Mouse (Mus musculus) testis, postnatal 10 days (tissue): ENCODE results near the gene Soga3.

ENCODE experiments used
- DNase-seq: peaks from one replicate; pipeline ENCODE4 v3.0.0; 2021; ENCODE audit warnings: low spot score

Soga3 gene

GRCm38 (mm10) chr10:29143566-29144335, at the start of gene Soga3:
Gene Soga3, plus strand, starts transcription at chr10:29143839.
- no peak for DNase-seq

GRCm38 (mm10) chr10:29106962-29107361, 36.7 kb upstream of the Soga3 start:
- DNase-seq = no peak

DNA sequence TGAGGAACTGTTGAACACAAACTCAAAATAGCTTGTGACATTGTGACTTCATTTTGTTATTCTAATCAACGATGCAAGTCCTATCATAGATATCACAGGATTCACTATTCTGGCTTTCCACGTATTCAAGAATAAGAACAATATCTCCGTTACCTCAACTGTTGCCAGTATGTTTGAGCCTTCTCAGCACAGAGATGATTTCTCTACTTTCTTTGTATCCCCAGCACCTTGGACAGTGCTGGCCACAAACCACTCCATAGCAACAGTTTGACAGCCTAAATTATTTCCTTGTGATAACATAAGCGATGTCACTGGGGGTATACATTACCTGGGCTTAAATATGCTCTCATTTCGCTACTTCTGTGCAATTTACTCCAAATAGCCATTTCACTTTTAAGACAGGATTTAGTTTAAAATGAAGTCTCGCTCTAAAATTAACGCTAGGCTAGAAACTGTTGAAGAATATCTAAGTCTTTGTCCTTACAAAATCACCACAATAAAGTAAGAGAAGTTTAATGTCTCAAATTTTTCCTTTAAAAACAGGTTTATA, 1.0 kb upstream of the Soga3 start:
- no peak for DNase-seq

GRCm38 (mm10) chr10:29144612-29145405, 1.2 kb downstream of the Soga3 start:
- no peak for DNase-seq

DNA sequence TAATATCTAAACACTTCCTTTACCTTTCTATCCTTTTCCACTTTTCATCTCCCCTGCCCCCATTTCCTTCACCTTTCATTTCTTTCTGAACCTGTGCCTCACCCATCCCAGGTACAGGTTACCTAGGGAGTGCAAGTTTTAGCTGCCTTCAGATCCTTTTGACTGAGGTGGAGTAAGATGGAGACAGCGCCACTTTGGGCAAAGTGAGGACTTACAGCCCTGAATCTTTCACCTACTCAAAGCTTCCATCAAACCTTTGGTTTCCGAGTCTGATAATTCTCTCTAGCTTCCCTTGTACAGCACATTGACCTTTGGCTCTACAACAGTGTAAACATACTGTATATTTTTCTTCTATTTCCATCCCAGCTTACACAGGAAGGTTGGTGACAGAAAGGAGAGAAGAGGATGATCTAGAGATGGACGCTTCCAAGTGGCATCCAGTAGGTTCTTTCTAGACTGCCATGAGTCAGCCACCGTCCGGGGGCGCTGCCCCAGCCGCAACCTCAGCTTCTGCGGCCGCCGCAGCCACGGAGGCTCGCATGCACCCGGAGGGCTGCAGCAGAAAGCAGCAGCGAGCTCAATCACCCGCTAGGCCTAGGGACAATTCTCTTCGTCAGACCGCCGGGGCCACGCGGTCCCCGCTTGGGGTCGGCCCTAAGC, 2.7 kb downstream of the Soga3 start:
- no peak for DNase-seq

DNA sequence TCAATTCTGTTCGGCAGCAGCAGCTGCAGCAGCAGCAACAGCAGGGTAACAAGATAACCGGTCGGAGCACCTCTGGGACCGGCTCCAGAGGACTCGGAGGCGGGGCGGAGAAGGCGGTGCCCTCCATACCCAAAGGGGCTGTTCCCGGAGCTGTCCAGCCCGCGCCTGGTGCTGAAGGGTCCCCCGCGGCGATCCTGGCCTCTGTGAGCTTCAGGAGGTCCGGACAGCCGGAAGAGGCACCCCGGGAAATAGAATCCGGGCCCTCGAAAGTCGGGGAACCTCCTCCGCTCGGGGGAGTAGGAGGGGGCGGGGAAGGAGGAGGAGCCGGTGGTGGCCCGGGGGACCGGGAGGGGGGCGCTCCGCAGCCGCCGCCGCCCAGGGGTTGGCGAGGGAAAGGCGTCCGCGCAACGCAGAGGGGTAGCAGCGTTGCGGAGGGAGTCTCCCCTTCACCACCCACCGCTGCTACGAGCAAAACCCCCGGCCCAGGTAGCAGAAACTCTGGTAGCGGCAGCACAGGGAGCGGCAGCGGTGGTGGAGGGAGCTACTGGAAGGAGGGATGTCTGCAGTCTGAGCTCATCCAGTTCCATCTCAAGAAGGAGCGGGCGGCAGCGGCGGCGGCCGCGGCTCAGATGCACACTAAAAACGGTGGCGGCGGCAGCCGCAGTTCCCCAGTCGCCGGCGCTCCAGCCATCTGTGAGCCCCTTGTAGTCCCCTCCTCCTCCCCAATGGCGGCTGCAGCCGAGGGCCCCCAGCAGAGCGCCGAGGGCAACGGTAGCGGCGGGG, 3.4 kb downstream of the Soga3 start:
- peak; percentile 87 for DNase-seq

GRCm38 (mm10) chr10:29147641-29147990, 4.0 kb downstream of the Soga3 start:
- peak; percentile 37 for DNase-seq

DNA sequence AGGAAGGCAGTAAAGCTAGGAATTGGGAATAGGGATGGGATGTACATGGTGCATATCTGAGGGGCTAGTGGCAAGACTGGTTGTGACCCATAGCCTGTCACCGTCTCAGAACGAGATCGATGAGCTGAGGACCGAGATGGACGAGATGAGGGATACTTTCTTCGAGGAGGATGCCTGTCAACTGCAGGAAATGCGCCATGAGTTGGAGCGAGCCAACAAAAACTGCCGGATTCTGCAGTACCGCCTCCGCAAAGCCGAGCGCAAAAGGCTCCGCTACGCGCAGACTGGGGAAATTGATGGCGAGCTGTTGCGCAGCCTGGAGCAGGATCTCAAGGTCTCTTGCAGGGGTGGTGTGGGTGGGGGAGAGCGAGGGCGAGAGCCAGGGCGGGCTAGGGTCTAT, 4.4 kb downstream of the Soga3 start:
- DNase-seq = peak; percentile 34

DNA sequence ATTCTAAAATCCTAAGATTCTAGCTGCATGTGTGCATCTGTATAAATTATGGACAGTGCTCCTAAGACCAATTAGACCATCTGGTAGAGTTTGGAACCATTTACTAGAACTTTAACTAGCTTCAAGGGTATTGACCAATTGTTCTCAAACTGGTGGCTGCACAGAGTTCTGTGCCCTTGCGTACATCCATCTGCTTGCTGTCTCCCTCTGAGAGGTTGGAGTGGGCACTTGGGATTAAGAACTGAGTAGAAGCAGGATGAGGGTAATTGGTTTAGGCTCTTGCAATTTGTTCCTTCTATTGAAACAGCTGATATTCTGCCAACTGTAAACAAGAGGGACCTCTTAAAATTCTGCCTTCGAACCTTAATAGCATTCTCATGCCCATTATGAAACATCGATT, 11.7 kb downstream of the Soga3 start:
- no peak for DNase-seq

GRCm38 (mm10) chr10:29161664-29162063, 18.0 kb downstream of the Soga3 start:
- no peak for DNase-seq

GRCm38 (mm10) chr10:29173778-29174177, 30.1 kb downstream of the Soga3 start:
- DNase-seq = no peak

DNA sequence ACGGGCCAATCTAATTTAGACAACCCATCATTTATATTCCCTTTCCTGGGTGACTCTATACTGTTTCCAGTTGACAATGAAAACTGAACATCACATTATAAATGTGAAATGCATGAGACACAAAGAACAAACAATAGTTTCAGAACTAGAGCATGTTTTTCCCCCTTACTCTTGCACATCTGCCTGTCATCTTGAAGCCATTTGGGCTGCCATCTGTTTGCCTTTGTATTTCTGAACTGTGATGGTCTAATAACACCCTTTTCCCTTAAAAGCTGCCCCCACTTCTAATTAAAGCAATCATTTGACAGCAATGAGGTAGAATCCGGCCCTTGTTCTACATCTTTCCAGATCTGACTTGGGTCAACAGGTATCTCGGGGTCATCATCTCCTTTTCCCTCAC, 32.0 kb downstream of the Soga3 start:
- DNase-seq = no peak

DNA sequence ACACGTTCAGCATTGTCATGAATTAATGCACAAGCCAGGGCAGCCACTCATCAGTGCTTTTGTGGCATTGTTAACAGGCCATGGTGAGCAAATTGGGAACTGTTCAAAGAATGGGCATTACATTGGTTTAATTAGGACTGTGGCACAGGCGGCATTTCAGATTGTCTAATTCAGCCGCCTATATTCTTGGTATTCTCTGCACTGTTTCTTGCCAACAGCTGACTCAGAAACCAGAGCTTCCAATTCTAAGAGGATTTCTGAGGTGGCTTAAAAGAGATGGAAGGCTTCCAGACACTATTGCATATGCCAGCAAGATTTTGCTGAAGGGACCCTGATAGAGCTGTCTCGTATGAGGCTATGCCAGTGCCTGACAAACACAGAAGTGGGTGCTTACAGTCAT, 33.2 kb downstream of the Soga3 start:
- DNase-seq = no peak

GRCm38 (mm10) chr10:29178003-29178402, 34.4 kb downstream of the Soga3 start:
- DNase-seq = no peak

DNA sequence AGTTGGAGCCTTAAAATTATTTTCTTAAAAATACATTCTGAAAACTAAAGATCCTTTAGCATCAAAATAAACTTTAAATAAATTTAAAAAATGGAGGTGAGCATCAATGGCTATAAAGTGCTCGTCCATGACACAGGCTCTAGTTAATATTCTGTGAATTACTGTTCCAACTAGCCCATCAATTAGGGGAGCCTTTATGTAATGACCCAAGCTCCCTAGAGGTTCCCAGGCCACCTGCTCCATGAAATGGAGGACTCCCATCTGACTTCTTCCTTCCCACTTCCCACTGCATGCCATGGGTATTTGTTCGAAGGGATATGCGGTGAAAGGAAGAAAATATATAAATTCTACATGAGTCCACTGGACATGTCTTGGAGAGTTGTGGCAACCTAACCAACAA, 36.6 kb downstream of the Soga3 start:
- no peak for DNase-seq

- no peak for DNase-seq
Observed at GRCm38 (mm10) chr10:29181046-29181445, 37.4 kb downstream of the Soga3 start.

DNA sequence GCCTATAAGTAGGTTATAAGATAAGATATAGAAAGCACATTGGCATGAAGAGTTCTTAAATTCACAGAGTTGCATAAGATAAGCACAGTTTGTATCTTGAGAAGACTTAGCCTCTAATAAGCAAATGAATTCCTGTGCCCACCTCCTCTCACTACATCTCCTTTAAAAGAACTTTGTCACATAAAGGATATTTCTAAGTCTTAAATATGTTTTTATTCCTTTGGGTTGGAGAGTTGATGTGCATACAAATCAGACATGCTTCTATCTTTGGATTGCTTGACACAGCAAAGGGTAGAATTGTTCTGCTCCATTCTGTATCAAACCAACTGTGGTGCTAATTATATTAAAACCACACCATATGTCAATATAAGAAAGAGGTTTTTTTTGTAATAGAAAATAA, 50.1 kb downstream of the Soga3 start:
- DNase-seq = no peak

DNA sequence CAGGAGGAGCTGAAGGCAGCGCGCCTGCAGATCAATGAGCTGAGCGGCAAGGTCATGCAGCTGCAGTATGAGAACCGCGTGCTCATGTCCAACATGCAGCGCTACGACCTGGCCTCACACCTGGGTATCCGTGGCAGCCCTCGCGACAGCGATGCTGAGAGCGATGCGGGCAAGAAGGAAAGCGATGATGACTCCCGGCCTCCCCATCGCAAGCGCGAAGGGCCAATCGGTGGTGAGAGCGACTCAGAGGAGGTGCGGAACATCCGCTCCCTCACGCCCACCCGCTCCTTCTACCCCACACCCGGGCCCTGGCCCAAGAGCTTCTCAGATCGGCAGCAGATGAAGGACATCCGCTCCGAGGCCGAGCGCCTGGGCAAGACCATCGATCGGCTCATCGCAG, 53.2 kb downstream of the Soga3 start:
- DNase-seq = peak; percentile 37

GRCm38 (mm10) chr10:29198642-29199041, 55.0 kb downstream of the Soga3 start, which contains the start of gene Gm49353:
Gene Gm49353, plus strand, starts transcription at chr10:29198954.
- no peak for DNase-seq

DNA sequence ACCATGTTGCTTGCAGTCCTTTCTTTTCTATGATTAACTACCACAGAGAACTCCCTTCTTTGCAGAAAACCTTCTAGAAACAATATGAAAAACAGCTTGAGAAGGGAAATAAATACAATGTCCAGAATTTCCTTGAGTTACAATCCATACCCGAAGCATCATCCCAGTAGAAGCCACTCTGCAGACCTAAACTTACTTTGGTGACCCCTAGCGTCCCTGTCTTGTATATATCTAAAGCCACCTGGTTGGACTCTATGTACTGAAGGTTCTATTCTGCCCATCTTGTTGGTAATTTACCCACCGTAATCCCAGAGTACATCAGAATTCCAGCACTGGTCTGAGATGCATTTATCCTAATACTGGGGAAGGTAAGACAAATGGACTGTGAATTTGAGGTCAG, 56.2 kb downstream of the Soga3 start:
- DNase-seq = no peak

GRCm38 (mm10) chr10:29200609-29201008, 57.0 kb downstream of the Soga3 start:
- DNase-seq = no peak

DNA sequence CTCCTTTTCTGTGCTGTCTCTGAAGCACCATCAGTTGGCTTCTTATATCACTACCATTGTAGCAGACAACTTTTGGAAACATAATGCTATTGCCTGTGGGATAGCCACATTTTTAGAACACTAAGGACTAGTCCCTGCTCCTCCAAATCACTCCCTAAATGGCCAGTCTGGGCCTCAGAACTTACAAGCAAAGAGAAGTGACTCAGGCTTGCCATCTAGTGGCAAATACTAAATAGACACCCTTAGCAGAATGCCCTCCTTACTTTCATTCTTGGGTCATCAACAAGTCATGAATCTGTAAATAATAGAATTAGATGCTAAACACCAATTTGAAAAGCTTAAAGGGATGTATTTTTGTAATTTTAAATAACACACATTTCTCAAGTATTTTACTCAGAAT, 63.1 kb downstream of the Soga3 start:
- DNase-seq = peak; percentile 41
